Mouse (Mus musculus) stomach, postnatal 0 days (tissue): ENCODE results near the gene Olfr808.

Experiments used
- CTCF ChIP-seq: IDR thresholded peaks from 2 replicates; pipeline ENCODE4 v1.5.1; 2016; ENCODE audit warnings: antibody characterized with exemption, low read depth, mild to moderate bottlenecking, moderate library complexity
- EP300 ChIP-seq: optimal IDR thresholded peaks from 2 replicates; pipeline ENCODE3; 2016; ENCODE audit warnings: antibody characterized with exemption

GRCm38 (mm10) chr10:129794817-129795216 lies 29.5 kb downstream of the Olfr808 start, which contains the start of gene Olfr810:
- TF ChIP-seq CTCF: no peak
- TF ChIP-seq EP300: no peak
